Mouse (Mus musculus): Measurements from ENCODE around the gene Bri3. TPM values are rescaled to one million over a fixed set of nuclear protein-coding genes. Genes with fewer than 3 reads are reported as not detected.
A peak's percentile ranks its signal among the peaks of the same experiment; 100 is the strongest.

The Bri3 gene
- polyA plus RNA-seq, 1 experiment from 2014 or later, result 80.7 TPM

GRCm38 (mm10) chr5:144256888-144257287 lies 12.7 kb downstream of the Bri3 start:
- Histone ChIP-seq H3K4me1 (ENCODE audit: control insufficient read depth, insufficient read depth, low read depth, low read length) (peaks cover 40% of the 10 kb centered on the region), H3K27ac (ENCODE audit: low read depth, low read length) (0 out of 2 replicates have a peak overlapping the region, but pooled peaks have one; percentile 23), H3K9me3 (ENCODE audit: control insufficient read depth, low read length) (no peaks in the 10 kb centered on the region), H3K4me2 (ENCODE audit: low read length) (peak overlapping the region; percentile 81), H3K36me3 (ENCODE audit: control insufficient read depth, insufficient read depth, low read length) (no peaks in the 10 kb centered on the region; the same call in 1 of the 2 replicates), H3K4me3 (ENCODE audit: low read length) (peak overlapping the region; percentile 99), H3K27me3 (replicated peaks; ENCODE audit: control insufficient read depth, insufficient read depth, low read length) (no peaks in the 10 kb centered on the region), H3K9ac (ENCODE audit: low read depth, low read length) (peak overlapping the region; percentile 97)
- 36% methylated on average over 1 of the region's 1 CpGs for WGBS
- no peak for ATAC-seq

GRCm38 (mm10) chr5:144257451-144258110 lies 13.3 kb downstream of the Bri3 start:
- WGBS, result 81% methylated on average over 3 of the region's 3 CpGs
- no peak for ATAC-seq
- peaks cover 40% of the 10 kb centered on the region for H3K4me1 ChIP-seq (ENCODE audit: control insufficient read depth, insufficient read depth, low read depth, low read length)
- no peaks in the 10 kb centered on the region; the same call in 1 of the 2 replicates for H3K36me3 ChIP-seq (ENCODE audit: control insufficient read depth, insufficient read depth, low read length)
- peak overlapping the region; percentile 99; the same call in 1 of the 2 replicates for H3K4me3 ChIP-seq (ENCODE audit: low read length)
- no peaks in the 10 kb centered on the region for H3K9me3 ChIP-seq (ENCODE audit: control insufficient read depth, low read length)
- peak overlapping the region; percentile 81 for H3K4me2 ChIP-seq (ENCODE audit: low read length)
- H3K9ac ChIP-seq (ENCODE audit: low read depth, low read length), result peak overlapping the region; percentile 97
- no peak overlapping the region for H3K27ac ChIP-seq (ENCODE audit: low read depth, low read length)
- H3K27me3 ChIP-seq (replicated peaks; ENCODE audit: control insufficient read depth, insufficient read depth, low read length), result no peaks in the 10 kb centered on the region

GRCm38 (mm10) chr5:144258131-144258611 lies 13.9 kb downstream of the Bri3 start:
- Histone ChIP-seq H3K4me1 (ENCODE audit: control insufficient read depth, insufficient read depth, low read depth, low read length) (peaks cover 42% of the 10 kb centered on the region), H3K9ac (ENCODE audit: low read depth, low read length) (peak overlapping the region; percentile 9; the same call in 1 of the 2 replicates), H3K4me2 (ENCODE audit: low read length) (peak overlapping the region; percentile 81), H3K27me3 (replicated peaks; ENCODE audit: control insufficient read depth, insufficient read depth, low read length) (no peaks in the 10 kb centered on the region), H3K27ac (ENCODE audit: low read depth, low read length) (no peak overlapping the region), H3K36me3 (ENCODE audit: control insufficient read depth, insufficient read depth, low read length) (no peaks in the 10 kb centered on the region; the same call in 1 of the 2 replicates), H3K4me3 (ENCODE audit: low read length) (0 out of 2 replicates have a peak overlapping the region, but pooled peaks have one; percentile 7), H3K9me3 (ENCODE audit: control insufficient read depth, low read length) (no peaks in the 10 kb centered on the region)
- WGBS, result 26% methylated on average over 14 of the region's 14 CpGs
- ATAC-seq, result no peak

- peak overlapping the region; percentile 81 for H3K4me2 ChIP-seq (ENCODE audit: low read length)
- H3K9me3 ChIP-seq (ENCODE audit: control insufficient read depth, low read length), result no peaks in the 10 kb centered on the region
- peak overlapping the region; percentile 1; the same call in 1 of the 2 replicates for H3K9ac ChIP-seq (ENCODE audit: low read depth, low read length)
- no peaks in the 10 kb centered on the region for H3K27me3 ChIP-seq (replicated peaks; ENCODE audit: control insufficient read depth, insufficient read depth, low read length)
- ATAC-seq, result no peak
- no peaks in the 10 kb centered on the region; the same call in 1 of the 2 replicates for H3K36me3 ChIP-seq (ENCODE audit: control insufficient read depth, insufficient read depth, low read length)
- 0% methylated on average over 1 of the region's 2 CpGs for WGBS
- H3K4me3 ChIP-seq (ENCODE audit: low read length), result no peak overlapping the region
- H3K4me1 ChIP-seq (ENCODE audit: control insufficient read depth, insufficient read depth, low read depth, low read length), result peaks cover 42% of the 10 kb centered on the region
- H3K27ac ChIP-seq (ENCODE audit: low read depth, low read length), result no peak overlapping the region
Measured at GRCm38 (mm10) chr5:144258687-144259086, 14.4 kb downstream of the Bri3 start.

- Histone ChIP-seq H3K9ac (ENCODE audit: low read depth, low read length) (no peak overlapping the region; the same call in 1 of the 2 replicates), H3K27ac (ENCODE audit: low read depth, low read length) (no peak overlapping the region), H3K9me3 (ENCODE audit: control insufficient read depth, low read length) (no peaks in the 10 kb centered on the region), H3K4me2 (ENCODE audit: low read length) (no peak overlapping the region; the same call in 1 of the 2 replicates), H3K27me3 (replicated peaks; ENCODE audit: control insufficient read depth, insufficient read depth, low read length) (no peaks in the 10 kb centered on the region), H3K36me3 (ENCODE audit: control insufficient read depth, insufficient read depth, low read length) (peaks cover under 1% of the 10 kb centered on the region), H3K4me3 (ENCODE audit: low read length) (no peak overlapping the region), H3K4me1 (ENCODE audit: control insufficient read depth, insufficient read depth, low read depth, low read length) (peaks cover 42% of the 10 kb centered on the region)
- ATAC-seq, result no peak
- 69% methylated on average over 6 of the region's 6 CpGs for WGBS
Measured at GRCm38 (mm10) chr5:144259228-144259627, 15.0 kb downstream of the Bri3 start.

- H3K36me3 ChIP-seq (ENCODE audit: control insufficient read depth, insufficient read depth, low read length), result peaks cover 4% of the 10 kb centered on the region
- 79% methylated on average over 8 of the region's 8 CpGs for WGBS
- no peaks in the 10 kb centered on the region for H3K9me3 ChIP-seq (ENCODE audit: control insufficient read depth, low read length)
- peaks cover 39% of the 10 kb centered on the region for H3K4me1 ChIP-seq (ENCODE audit: control insufficient read depth, insufficient read depth, low read depth, low read length)
- no peak overlapping the region for H3K9ac ChIP-seq (ENCODE audit: low read depth, low read length)
- H3K27me3 ChIP-seq (replicated peaks; ENCODE audit: control insufficient read depth, insufficient read depth, low read length), result no peaks in the 10 kb centered on the region
- no peak overlapping the region for H3K27ac ChIP-seq (ENCODE audit: low read depth, low read length)
- no peak for ATAC-seq
- no peak overlapping the region for H3K4me3 ChIP-seq (ENCODE audit: low read length)
- H3K4me2 ChIP-seq (ENCODE audit: low read length), result no peak overlapping the region
Measured at GRCm38 (mm10) chr5:144260464-144260863, 16.2 kb downstream of the Bri3 start.

- H3K9ac ChIP-seq (ENCODE audit: low read depth, low read length), result no peak overlapping the region
- ATAC-seq, result no peak
- H3K36me3 ChIP-seq (ENCODE audit: control insufficient read depth, insufficient read depth, low read length), result peaks cover 4% of the 10 kb centered on the region
- no peaks in the 10 kb centered on the region for H3K9me3 ChIP-seq (ENCODE audit: control insufficient read depth, low read length)
- H3K27ac ChIP-seq (ENCODE audit: low read depth, low read length), result no peak overlapping the region
- WGBS, result 86% methylated on average over 9 of the region's 9 CpGs
- H3K4me2 ChIP-seq (ENCODE audit: low read length), result no peak overlapping the region
- peaks cover 37% of the 10 kb centered on the region for H3K4me1 ChIP-seq (ENCODE audit: control insufficient read depth, insufficient read depth, low read depth, low read length)
- H3K27me3 ChIP-seq (replicated peaks; ENCODE audit: control insufficient read depth, insufficient read depth, low read length), result no peaks in the 10 kb centered on the region
- no peak overlapping the region for H3K4me3 ChIP-seq (ENCODE audit: low read length)
Measured at GRCm38 (mm10) chr5:144261309-144261708, 17.1 kb downstream of the Bri3 start.

GRCm38 (mm10) chr5:144261829-144262228 lies 17.6 kb downstream of the Bri3 start:
- 94% methylated on average over 5 of the region's 5 CpGs for WGBS
- H3K27ac ChIP-seq (ENCODE audit: low read depth, low read length), result no peak overlapping the region
- no peak overlapping the region for H3K9ac ChIP-seq (ENCODE audit: low read depth, low read length)
- no peaks in the 10 kb centered on the region for H3K9me3 ChIP-seq (ENCODE audit: control insufficient read depth, low read length)
- H3K4me2 ChIP-seq (ENCODE audit: low read length), result no peak overlapping the region
- peaks cover 4% of the 10 kb centered on the region for H3K36me3 ChIP-seq (ENCODE audit: control insufficient read depth, insufficient read depth, low read length)
- no peak overlapping the region for H3K4me3 ChIP-seq (ENCODE audit: low read length)
- H3K27me3 ChIP-seq (replicated peaks; ENCODE audit: control insufficient read depth, insufficient read depth, low read length), result no peaks in the 10 kb centered on the region
- ATAC-seq, result no peak
- peaks cover 32% of the 10 kb centered on the region for H3K4me1 ChIP-seq (ENCODE audit: control insufficient read depth, insufficient read depth, low read depth, low read length)

GRCm38 (mm10) chr5:144263082-144263481 lies 18.8 kb downstream of the Bri3 start:
- no peak overlapping the region for H3K9ac ChIP-seq (ENCODE audit: low read depth, low read length)
- no peak overlapping the region for H3K27ac ChIP-seq (ENCODE audit: low read depth, low read length)
- no peak for ATAC-seq
- no peak overlapping the region for H3K4me3 ChIP-seq (ENCODE audit: low read length)
- 71% methylated on average over 9 of the region's 9 CpGs for WGBS
- H3K4me2 ChIP-seq (ENCODE audit: low read length), result no peak overlapping the region
- H3K9me3 ChIP-seq (ENCODE audit: control insufficient read depth, low read length), result no peaks in the 10 kb centered on the region
- peaks cover 22% of the 10 kb centered on the region for H3K4me1 ChIP-seq (ENCODE audit: control insufficient read depth, insufficient read depth, low read depth, low read length)
- peaks cover 4% of the 10 kb centered on the region for H3K36me3 ChIP-seq (ENCODE audit: control insufficient read depth, insufficient read depth, low read length)
- no peaks in the 10 kb centered on the region for H3K27me3 ChIP-seq (replicated peaks; ENCODE audit: control insufficient read depth, insufficient read depth, low read length)
